Mouse (Mus musculus): ENCODE measurements around the gene Tex47. TPM values are rescaled to one million over a fixed set of nuclear protein-coding genes. Genes with fewer than 3 reads are reported as not detected.

Tex47 gene
- not detected in 2 replicates for polyA plus RNA-seq (2012; rRNA removed; ENCODE audit: low replicate concordance)

GRCm38 (mm10) chr5:7303819-7304218 is at the start of gene Tex47:
Tex47 (plus strand) TSS chr5:7304119.

GRCm38 (mm10) chr5:7344145-7345010 is 40.5 kb downstream of the Tex47 start, which contains the start of gene Zfp804b:
Zfp804b (minus strand) TSS chr5:7344756.

Other genes starting within 250 kb of the Tex47 start
- gene Zfp804b, start 40.6 kb downstream of the Tex47 start, polyA plus RNA-seq (2012; rRNA removed; ENCODE audit: low replicate concordance) = 0.10 TPM in 1 of 2 replicates, not detected in the other

All from subcutaneous adipose tissue, adult 2 months (tissue).